Mouse (Mus musculus): ENCODE results near the gene Rnf222.

- TF ChIP-seq CTCF (conservative IDR thresholded peaks at IDR 0.05; ENCODE audit: low read length) (no peak), NANOG (IDR thresholded peaks at IDR 0.05; ENCODE audit: borderline replicate concordance, low read length) (no peak)
Measured at GRCm38 (mm10) chr11:68852486-68852901, 35.9 kb upstream of the Rnf222 start.

Measured in E14TG2a.4 (cell line).